Mouse (Mus musculus) cerebellum, postnatal 14 days (tissue): Measurements from ENCODE around the gene Pgr15l.
A peak's percentile ranks its signal among the peaks of the same experiment; 100 is the strongest.

ENCODE experiments used
- DNase-seq, 2 experiments: peaks; one replicate each; pipeline ENCODE4 v3.0.0; 2021; ENCODE audit warnings: mixed read lengths in 2 of 2

The Pgr15l gene

GRCm38 (mm10) chrX:97072369-97072768, at the start of gene Pgr15l:
Gene Pgr15l, plus strand, starts transcription at chrX:97072596.
- peak; percentile 1 to 12 for DNase-seq

- DNase-seq: no peak
Measured at GRCm38 (mm10) chrX:97027540-97027939, 44.9 kb upstream of the Pgr15l start.

GRCm38 (mm10) chrX:97069816-97070215, 2.6 kb upstream of the Pgr15l start:
- peak; percentile 14 to 50 for DNase-seq
